Mouse (Mus musculus) layer of hippocampus, adult 8-10 months (tissue): ENCODE measurements around the gene Zfp512. TPM values are rescaled to one million over a fixed set of nuclear protein-coding genes. Genes with fewer than 3 reads are reported as not detected.

Experiments used
- total RNA-seq, 4 experiments: library from RNA; stranded (reverse); gene quantifications; 2 replicates each; pipeline ENCODE4 v1.2.4; 2022

Gene Zfp512
- total RNA-seq, 4 experiments from 2014 or later: 50.2 to 52.5 (median 52.1) TPM

Other genes starting within 250 kb of the Zfp512 start
- 10 to 100 TPM; 69.8 to 79.5 (median 73.1) TPM for gene Ppm1g, start 231.7 kb upstream of the Zfp512 start, total RNA-seq
- 10 to 100 TPM; 88.0 to 94.1 (median 90.9) TPM for gene Nrbp1, start 211.6 kb upstream of the Zfp512 start, total RNA-seq
- gene Gm9970, start 211.2 kb upstream of the Zfp512 start, total RNA-seq: under 1 TPM in 1 of 4 experiments, not detected in 3; 0.85 TPM
- gene Krtcap3, start 200.7 kb upstream of the Zfp512 start, total RNA-seq: 1 to 10 TPM; 2.3 to 3.6 (median 2.9) TPM
- 100 to 1,000 TPM in 1 of 4 experiments, 10 to 100 TPM in 3; 74.6 to 128 (median 85.9) TPM for gene Ift172, start 161.3 kb upstream of the Zfp512 start, total RNA-seq
- gene Fndc4, start 156.4 kb upstream of the Zfp512 start, total RNA-seq: 100 to 1,000 TPM; 172 to 178 (median 176) TPM
- under 1 TPM in 1 of 4 experiments, not detected in 3; 0.20 TPM for gene Gckr, start 155.0 kb upstream of the Zfp512 start, total RNA-seq
- under 1 TPM in 2 of 4 experiments, not detected in 2; 0.25 to 0.27 TPM for gene 4930548H24Rik, start 33.3 kb downstream of the Zfp512 start, total RNA-seq
- 10 to 100 TPM; 31.1 to 39.7 (median 35.2) TPM for gene Gpn1, start 42.3 kb downstream of the Zfp512 start, total RNA-seq
- gene Slc4a1ap, start 74.6 kb downstream of the Zfp512 start, total RNA-seq: 10 to 100 TPM; 49.5 to 55.8 (median 52.1) TPM
- gene Supt7l, start 75.4 kb downstream of the Zfp512 start, total RNA-seq: 10 to 100 TPM; 18.0 to 20.3 (median 19.2) TPM
- gene Mrpl33, start 144.5 kb downstream of the Zfp512 start, total RNA-seq: 100 to 1,000 TPM in 1 of 4 experiments, 10 to 100 TPM in 3; 87.4 to 102 (median 95.8) TPM
- gene Rbks, start 245.2 kb downstream of the Zfp512 start, total RNA-seq: 1 to 10 TPM; 2.7 to 6.0 (median 4.3) TPM
- 10 to 100 TPM; 49.4 to 52.1 (median 50.4) TPM for gene Babam2, start 245.3 kb downstream of the Zfp512 start, total RNA-seq